Mouse (Mus musculus): Measurements from ENCODE around the gene Plk3.

The Plk3 gene

GRCm38 (mm10) chr4:117138295-117139216, 4.8 kb upstream of the Plk3 start:
- no peak for DNase-seq (ENCODE audit: low spot score)

- DNase-seq (ENCODE audit: low spot score) = no peak
These were observed 2.3 kb upstream of the Plk3 start for GRCm38 (mm10) chr4:117136034-117136433.

DNA sequence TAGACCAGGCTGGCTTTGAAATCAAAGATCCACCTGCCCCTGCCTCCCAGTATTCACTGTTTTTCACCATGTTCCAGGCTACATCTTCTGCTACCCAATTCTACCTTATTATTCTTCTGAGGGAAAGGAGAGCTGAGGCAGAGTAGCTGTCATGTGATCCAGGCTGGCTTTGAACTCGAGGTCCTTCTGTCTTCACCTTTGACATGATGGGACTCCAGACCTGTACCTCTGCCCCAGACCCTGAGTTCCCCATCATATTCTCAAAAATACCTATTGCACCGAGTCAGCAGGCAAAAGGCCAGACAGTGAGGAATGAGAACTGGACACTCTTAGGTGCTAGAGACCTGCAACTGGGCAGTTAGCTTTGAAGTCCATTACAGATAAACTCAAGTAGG, 835 bp upstream of the Plk3 start:
- DNase-seq (ENCODE audit: low spot score) = no peak

- no peak for DNase-seq (ENCODE audit: low spot score)
These were observed 382 bp downstream of the Plk3 start for GRCm38 (mm10) chr4:117133366-117133796.

DNA sequence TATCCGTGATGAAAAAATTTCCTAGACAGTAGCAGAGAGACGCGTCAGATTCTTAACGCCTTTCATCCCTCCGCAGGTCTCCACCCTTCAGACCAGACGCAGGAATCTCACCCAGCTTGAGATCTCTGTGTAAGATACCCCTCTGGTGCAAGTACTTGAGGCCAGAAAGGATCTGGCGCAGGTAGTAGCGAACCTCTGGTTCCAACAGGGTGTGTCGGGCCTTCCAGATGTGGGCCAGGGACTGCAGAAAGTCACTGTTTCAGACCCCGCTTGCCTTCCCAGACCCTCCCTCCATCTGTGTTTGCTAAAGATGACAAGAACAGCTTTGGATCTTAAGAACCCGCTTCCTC, 994 bp downstream of the Plk3 start:
- DNase-seq (ENCODE audit: low spot score) = no peak

DNA sequence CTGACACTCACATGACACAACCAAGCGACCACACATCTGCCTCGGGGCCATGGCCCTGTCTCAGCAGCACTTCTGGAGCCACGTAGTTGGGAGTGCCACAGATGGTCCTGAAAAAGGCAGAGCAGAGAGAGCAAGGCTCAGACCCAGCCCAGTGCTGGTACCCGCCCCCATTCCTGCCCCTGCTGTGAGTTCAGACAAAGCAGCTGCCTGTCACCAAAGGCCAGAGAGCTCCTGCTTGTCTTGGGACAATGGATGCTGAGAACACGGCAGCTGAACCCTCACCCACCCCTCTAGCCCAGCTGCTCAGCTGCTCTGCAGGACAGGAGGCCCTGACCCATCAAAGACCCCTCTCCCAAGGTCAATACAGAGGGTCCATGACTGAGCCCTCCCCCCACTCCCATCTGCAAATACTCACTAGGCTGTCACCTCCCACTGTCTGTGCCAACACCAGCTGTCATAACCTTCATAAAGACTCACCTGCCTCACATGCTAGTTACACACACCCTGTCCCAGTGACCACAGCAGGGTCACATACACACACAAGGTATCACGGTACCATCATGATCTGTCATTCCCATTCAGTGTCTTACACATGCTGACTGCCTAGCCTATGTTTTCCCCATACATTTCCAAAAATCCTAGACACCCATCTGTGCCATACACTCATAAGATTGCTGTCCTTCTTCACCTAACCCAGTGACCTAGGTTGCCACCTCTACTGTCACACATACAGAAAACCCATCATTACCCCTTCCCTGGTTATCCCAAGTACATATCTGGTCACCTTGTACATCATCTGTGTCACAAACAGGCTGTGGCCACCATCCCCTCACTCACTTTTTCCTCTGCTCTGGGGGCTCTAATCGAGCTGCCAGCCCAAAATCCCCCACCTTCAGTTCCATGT, 1.6 kb downstream of the Plk3 start:
- DNase-seq (ENCODE audit: low spot score) = no peak

DNA sequence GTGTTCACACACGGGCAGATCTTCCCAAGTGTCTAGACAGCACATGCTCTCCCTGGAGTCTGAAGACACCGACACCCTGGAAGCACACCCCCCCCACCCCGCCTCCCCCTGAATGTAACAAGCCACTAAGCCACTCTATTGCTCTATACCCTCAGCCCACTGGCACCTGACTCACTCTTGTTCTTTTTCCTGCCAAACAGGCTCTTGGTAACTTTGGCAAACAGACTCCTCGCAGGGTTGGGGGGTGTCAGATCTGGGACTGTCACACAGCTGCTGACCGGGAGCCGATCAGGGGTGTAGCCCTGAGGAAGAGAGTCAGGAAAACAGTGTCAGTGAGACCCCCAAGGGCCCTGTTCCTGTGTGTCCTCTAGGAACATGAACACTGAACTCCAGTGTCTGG, 2.6 kb downstream of the Plk3 start:
- no peak for DNase-seq (ENCODE audit: low spot score)

- no peak for DNase-seq (ENCODE audit: low spot score)
These were observed 3.0 kb downstream of the Plk3 start for GRCm38 (mm10) chr4:117130790-117131189.

- no peak for DNase-seq (ENCODE audit: low spot score)
These were observed 5.6 kb downstream of the Plk3 start for GRCm38 (mm10) chr4:117127991-117128686.

DNA sequence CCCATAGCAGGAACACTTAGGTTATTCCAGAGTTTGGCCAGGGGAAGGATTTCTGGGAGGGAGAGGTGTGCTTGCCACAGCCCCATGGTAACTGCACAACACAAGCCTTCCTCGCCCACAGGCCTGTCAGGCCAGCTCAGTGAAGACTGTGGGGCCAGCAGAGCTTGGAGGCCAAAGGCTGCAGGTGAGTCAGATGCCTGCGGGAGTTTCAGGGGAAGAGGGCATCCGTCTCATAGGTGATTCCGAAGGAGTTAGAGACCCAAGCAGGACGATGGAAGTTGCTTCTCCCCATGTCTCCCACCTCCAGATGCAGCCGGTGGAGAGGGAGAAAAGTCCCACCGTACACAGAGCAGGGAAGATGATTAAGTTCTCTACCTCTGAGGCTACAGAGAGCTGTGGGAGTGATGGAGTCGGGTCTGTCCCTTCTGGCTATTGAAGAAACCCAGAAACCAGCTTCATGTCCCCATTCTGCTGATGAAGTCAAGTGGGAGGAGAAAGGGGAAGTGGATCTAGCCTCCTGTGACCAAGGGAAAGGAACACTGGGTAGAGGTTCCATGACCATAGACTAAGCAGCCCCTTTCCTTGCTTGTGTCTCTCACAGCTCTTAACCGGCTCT, 7.0 kb downstream of the Plk3 start, which contains the start of gene Tctex1d4:
Gene Tctex1d4 (plus strand): TSS at position 120 of the 616 bp plus-strand sequence.
- no peak for DNase-seq (ENCODE audit: low spot score)

- peak; percentile 69 for DNase-seq (ENCODE audit: low spot score)
These were observed 7.7 kb downstream of the Plk3 start for GRCm38 (mm10) chr4:117125910-117126674.

GRCm38 (mm10) chr4:117125348-117125909, 8.3 kb downstream of the Plk3 start, which contains the start of gene Btbd19:
TSS of gene Btbd19 (minus strand) at chr4:117125725.
- DNase-seq (ENCODE audit: low spot score) = peak; percentile 63

DNA sequence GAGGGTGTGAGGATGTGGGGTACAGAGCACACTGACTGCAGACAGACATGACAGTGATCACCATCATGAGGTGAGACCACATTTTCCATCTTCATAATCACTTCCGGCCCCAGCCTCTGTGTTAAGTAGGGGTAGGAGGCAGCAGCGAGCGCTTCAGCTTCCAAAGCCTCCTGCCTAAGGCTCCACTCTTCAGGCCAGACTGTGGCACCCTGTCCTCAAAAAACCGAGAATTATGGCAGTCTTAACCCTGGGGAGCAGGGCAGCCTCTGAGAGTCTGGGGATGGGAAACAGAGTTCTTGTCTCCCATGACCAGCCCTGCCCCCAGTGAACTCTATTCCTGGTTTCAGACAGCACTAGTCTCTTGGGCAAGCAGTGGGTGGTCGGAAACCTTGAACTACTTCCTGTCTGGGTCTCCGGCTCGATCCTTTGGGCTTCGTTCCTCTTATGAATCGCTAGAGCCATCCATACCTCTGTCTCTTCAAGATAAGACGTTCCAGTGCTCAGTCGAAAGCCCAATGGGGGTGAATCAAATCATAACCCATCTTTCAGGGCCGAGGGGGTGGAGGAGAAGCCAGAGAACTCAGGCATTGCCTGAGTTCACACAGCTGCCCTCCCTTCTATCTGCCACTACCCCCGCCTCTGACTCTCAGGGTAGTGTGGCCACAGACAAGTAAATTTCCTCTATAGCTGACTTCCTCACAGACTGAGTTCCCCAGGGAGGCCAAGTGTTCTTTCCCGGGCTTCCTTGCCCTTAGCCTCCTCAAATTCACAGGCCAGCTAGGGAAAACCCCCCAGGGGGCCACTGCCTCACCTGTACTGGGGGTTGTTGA, 9.0 kb downstream of the Plk3 start:
- no peak for DNase-seq (ENCODE audit: low spot score)

DNA sequence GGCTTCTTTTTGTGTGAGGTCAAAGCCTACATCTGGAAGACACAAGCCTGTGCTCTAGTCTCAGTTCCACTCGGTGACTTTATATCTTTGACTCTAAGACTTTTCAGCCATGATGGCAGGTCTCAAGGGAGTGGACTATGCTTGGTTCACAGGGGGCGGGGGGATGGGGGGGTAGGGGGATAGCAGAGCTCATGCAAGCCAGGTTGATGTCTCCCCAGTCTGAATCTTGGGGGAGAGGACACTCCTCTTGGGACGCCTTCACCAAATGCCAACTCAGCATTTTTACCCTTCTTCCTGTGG, 9.6 kb downstream of the Plk3 start:
- no peak for DNase-seq (ENCODE audit: low spot score)

DNA sequence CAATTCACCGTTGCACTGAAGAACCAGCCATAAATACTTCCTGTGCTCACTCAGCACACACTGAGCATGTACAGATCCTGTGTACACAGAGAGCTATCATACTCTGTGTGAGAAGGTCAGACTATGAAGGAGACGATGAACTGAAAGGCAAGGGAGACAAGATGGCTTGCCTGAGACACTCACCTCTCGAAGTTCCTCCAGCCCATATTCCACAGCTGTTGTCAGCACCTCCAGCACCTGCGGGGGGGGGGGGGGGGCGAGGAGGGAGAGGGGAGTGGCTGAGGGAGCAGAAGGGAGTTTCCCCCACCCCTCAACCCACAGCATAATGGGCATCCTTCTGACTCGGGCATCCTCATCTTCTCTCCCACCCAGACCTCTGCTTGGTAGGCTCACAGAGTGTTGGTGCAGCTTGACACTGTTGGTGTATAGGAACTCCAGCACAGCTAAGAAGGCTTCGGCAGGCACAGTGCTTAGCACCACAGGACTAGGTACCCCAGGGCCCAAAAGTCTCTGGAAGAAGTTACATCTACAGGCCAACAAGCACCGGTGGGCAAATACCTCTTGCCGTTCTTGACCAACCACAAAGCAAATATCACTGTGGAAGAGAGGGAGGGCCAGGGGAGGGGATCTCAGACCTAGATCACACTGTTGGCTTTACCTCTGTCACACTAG, 10.1 kb downstream of the Plk3 start:
- DNase-seq (ENCODE audit: low spot score) = no peak

DNA sequence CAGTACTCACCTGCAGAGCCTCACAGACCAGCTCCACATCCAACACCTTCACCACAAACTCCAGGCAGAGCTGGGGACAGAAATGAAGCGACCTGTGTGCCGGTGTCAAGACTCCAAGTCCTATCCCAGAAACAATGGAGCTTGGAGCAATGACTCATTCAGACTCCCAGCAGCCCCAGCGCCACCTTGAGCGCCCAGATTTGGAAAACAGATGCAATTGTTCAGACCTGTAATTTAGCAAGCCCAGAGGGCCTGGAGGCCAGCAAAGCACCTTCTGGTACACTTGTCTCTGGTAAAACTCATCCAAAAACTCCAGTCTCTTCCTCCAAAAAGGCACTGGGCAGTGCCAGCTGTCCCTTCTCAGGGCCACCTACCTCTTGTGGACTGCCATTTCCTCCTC, 11.6 kb downstream of the Plk3 start:
- no peak for DNase-seq (ENCODE audit: low spot score)

GRCm38 (mm10) chr4:117120445-117121414, 13.0 kb downstream of the Plk3 start:
- DNase-seq (ENCODE audit: low spot score) = peak; percentile 94

GRCm38 (mm10) chr4:117120052-117120444, 13.7 kb downstream of the Plk3 start:
- no peak for DNase-seq (ENCODE audit: low spot score)
